Mouse (Mus musculus): ENCODE measurements around the gene Kars. TPM values are rescaled to one million over a fixed set of nuclear protein-coding genes. Genes with fewer than 3 reads are reported as not detected.

Kars gene
- polyA plus RNA-seq, 1 experiment from 2014 or later: 176 TPM

DNA sequence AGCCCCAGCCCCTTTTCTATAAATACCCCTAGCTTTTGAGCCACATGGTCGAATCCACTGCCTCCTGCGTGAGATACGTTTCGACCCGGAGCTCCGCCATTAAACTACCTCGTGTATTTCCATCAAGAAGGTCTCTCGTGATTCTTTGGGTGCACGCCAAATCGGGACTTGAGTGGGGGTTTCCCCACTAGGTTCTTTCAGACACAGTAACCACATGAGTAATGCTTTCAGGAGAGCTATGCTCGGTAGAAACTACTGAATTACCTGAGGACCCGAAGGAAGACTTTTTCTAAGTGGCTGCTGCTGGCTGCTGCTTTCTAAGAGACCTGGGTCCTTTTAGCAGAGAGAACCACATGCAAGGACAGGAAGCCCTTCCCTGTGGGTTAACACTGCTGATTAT is 37.0 kb downstream of the Kars start:
- 95% methylated on average over 12 of the region's 12 CpGs for WGBS (ENCODE audit: insufficient replicate concordance)
- no peak overlapping the region for H3K4me3 ChIP-seq (ENCODE audit: low read depth, low read length)
- no peaks in the 10 kb centered on the region for H3K27me3 ChIP-seq (ENCODE audit: control insufficient read depth, insufficient read depth, low read length)
- no peak for ATAC-seq (replicated peaks; ENCODE audit: insufficient number of reproducible peaks, low FRiP score, low TSS enrichment)
- no peaks in the 10 kb centered on the region for H3K9me3 ChIP-seq (replicated peaks; ENCODE audit: control insufficient read depth, low read length)
- H3K36me3 ChIP-seq (ENCODE audit: control insufficient read depth, insufficient read depth, low read length): peaks cover 15% of the 10 kb centered on the region
- no peak overlapping the region for H3K9ac ChIP-seq (ENCODE audit: low read depth, low read length)
- H3K4me1 ChIP-seq (ENCODE audit: control insufficient read depth, insufficient read depth, low read length): no peaks in the 10 kb centered on the region
- H3K27ac ChIP-seq (ENCODE audit: low read depth, low read length): no peak overlapping the region
- no peak overlapping the region for H3K4me2 ChIP-seq

DNA sequence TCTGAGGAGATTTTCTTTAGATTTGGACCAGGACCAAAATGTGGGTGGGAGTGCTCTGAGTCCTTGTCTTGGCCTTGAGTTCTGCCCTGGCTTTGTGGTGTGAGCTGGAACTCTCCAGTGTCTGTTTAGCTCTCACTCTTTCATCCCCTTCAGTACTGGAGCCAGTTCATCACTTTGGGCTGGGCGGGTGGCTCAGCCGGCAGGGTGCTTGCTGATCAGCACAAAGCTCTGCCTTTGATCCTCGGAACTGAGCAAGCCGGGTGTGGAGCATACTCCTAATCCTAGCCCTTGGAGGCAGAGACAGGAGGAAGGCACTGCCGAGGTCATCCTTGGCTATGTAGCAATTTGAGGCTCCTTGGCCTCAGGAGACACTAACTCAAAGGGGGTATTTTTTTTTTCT is 42.1 kb downstream of the Kars start:
- Histone ChIP-seq H3K4me1 (ENCODE audit: control insufficient read depth, insufficient read depth, low read length) (no peaks in the 10 kb centered on the region), H3K27ac (ENCODE audit: low read depth, low read length) (no peak overlapping the region), H3K9ac (ENCODE audit: low read depth, low read length) (no peak overlapping the region), H3K4me3 (ENCODE audit: low read depth, low read length) (no peak overlapping the region), H3K9me3 (replicated peaks; ENCODE audit: control insufficient read depth, low read length) (no peaks in the 10 kb centered on the region), H3K36me3 (ENCODE audit: control insufficient read depth, insufficient read depth, low read length) (peaks cover 5% of the 10 kb centered on the region), H3K4me2 (no peak overlapping the region), H3K27me3 (ENCODE audit: control insufficient read depth, insufficient read depth, low read length) (no peaks in the 10 kb centered on the region)
- 52% methylated on average over 5 of the region's 5 CpGs for WGBS (ENCODE audit: insufficient replicate concordance)
- ATAC-seq (replicated peaks; ENCODE audit: insufficient number of reproducible peaks, low FRiP score, low TSS enrichment): no peak

DNA sequence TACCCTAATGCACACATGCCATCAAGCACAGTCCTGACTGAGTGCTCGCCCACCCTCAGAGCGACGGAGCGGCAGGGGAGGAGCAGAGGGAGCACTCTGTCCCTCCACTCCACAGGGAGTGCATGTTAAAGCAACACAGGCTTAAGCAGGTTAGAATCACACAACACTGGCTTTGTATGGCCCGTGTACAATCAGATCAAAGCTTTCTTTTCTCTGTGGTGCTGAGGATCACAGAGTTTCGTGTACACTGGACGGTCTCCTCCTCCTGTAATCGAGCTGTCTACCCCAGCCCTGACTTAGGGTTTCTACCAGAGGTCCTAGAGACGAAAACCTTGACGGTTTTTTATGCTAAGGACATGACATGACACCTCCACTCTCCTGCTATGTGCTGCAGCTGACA is 42.6 kb downstream of the Kars start:
- H3K36me3 ChIP-seq (ENCODE audit: control insufficient read depth, insufficient read depth, low read length): peaks cover 4% of the 10 kb centered on the region
- no peak for ATAC-seq (replicated peaks; ENCODE audit: insufficient number of reproducible peaks, low FRiP score, low TSS enrichment)
- H3K4me1 ChIP-seq (ENCODE audit: control insufficient read depth, insufficient read depth, low read length): no peaks in the 10 kb centered on the region
- no peak overlapping the region for H3K4me3 ChIP-seq (ENCODE audit: low read depth, low read length)
- H3K9me3 ChIP-seq (replicated peaks; ENCODE audit: control insufficient read depth, low read length): no peaks in the 10 kb centered on the region
- 85% methylated on average over 10 of the region's 10 CpGs for WGBS (ENCODE audit: insufficient replicate concordance)
- no peak overlapping the region for H3K4me2 ChIP-seq
- no peak overlapping the region for H3K9ac ChIP-seq (ENCODE audit: low read depth, low read length)
- no peaks in the 10 kb centered on the region for H3K27me3 ChIP-seq (ENCODE audit: control insufficient read depth, insufficient read depth, low read length)
- no peak overlapping the region for H3K27ac ChIP-seq (ENCODE audit: low read depth, low read length)

DNA sequence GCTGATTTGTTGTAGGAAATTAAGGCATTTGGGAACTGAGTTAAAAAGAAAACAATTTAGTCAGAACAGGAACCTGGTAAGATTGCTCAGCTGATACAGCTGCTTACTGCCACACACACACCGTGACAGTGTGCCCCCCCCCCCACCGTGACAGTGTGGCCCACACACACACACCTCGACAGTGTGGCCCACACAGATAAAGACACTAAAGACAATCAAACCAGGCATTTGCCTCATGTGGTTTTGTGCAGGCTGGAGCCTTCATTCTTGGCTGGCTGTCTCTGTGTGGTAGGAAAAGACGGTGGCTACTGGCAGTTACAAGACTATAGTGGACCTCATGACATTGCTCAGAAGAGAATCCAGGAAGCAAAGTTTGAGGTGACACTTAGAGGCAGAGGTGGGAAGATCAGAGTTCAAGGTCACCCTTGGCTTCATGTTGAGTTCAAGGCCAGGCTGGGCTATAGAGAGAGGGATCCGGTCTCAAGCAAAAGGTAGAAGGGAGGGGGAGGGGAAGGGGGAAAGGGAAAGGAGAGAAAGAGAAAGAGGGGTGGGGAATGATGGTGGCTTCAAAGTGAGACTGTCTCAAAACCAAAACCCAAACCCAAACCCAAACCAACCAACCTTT is 43.8 kb downstream of the Kars start:
- WGBS (ENCODE audit: insufficient replicate concordance): 63% methylated on average over 5 of the region's 5 CpGs
- ATAC-seq (replicated peaks; ENCODE audit: insufficient number of reproducible peaks, low FRiP score, low TSS enrichment): no peak
- H3K9ac ChIP-seq (ENCODE audit: low read depth, low read length): no peak overlapping the region
- peaks cover 4% of the 10 kb centered on the region for H3K36me3 ChIP-seq (ENCODE audit: control insufficient read depth, insufficient read depth, low read length)
- no peak overlapping the region for H3K4me2 ChIP-seq
- no peaks in the 10 kb centered on the region for H3K27me3 ChIP-seq (ENCODE audit: control insufficient read depth, insufficient read depth, low read length)
- H3K9me3 ChIP-seq (replicated peaks; ENCODE audit: control insufficient read depth, low read length): no peaks in the 10 kb centered on the region
- H3K4me3 ChIP-seq (ENCODE audit: low read depth, low read length): no peak overlapping the region
- H3K4me1 ChIP-seq (ENCODE audit: control insufficient read depth, insufficient read depth, low read length): peaks cover 10% of the 10 kb centered on the region
- no peak overlapping the region for H3K27ac ChIP-seq (ENCODE audit: low read depth, low read length)

DNA sequence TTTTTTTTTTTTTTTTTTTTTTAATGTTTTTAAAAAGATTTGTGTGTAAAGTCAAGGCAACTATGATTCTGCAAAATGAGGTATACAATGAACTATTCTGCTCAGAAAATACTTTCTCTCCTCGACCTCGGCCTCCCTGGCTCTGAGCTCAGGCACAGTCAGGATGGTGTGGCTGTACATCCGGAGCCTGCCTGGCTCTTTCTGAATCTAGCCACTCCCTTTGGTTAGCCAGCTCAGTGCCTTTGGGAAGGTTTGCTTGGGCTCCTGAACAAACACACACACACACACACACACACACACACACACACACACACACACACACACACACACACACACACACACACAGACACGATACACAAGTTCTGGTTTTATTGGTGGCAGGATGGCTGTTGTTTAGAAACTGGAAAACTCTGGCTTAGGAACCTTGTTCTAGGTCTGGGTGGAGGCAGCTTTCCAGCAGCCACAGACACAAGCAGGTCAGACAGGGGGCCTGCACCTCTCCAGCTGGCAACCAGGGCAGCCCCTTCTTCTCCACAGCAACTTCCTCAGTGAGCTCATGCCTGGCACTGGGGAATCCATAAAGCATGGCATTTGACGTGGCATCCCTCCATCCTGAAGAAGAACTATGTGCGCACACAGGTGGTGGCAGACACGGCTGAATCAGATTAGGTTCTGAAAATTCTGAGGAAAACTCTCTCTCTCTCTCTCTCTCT is 46.1 kb downstream of the Kars start:
- WGBS (ENCODE audit: insufficient replicate concordance): 71% methylated on average over 7 of the region's 7 CpGs
- Histone ChIP-seq H3K4me1 (ENCODE audit: control insufficient read depth, insufficient read depth, low read length) (peaks cover 14% of the 10 kb centered on the region), H3K36me3 (ENCODE audit: control insufficient read depth, insufficient read depth, low read length) (no peaks in the 10 kb centered on the region; the same call in none of the 2 replicates), H3K9me3 (replicated peaks; ENCODE audit: control insufficient read depth, low read length) (no peaks in the 10 kb centered on the region), H3K4me3 (ENCODE audit: low read depth, low read length) (no peak overlapping the region), H3K27ac (ENCODE audit: low read depth, low read length) (no peak overlapping the region), H3K9ac (ENCODE audit: low read depth, low read length) (no peak overlapping the region), H3K4me2 (no peak overlapping the region), H3K27me3 (ENCODE audit: control insufficient read depth, insufficient read depth, low read length) (no peaks in the 10 kb centered on the region)
- no peak for ATAC-seq (replicated peaks; ENCODE audit: insufficient number of reproducible peaks, low FRiP score, low TSS enrichment)

DNA sequence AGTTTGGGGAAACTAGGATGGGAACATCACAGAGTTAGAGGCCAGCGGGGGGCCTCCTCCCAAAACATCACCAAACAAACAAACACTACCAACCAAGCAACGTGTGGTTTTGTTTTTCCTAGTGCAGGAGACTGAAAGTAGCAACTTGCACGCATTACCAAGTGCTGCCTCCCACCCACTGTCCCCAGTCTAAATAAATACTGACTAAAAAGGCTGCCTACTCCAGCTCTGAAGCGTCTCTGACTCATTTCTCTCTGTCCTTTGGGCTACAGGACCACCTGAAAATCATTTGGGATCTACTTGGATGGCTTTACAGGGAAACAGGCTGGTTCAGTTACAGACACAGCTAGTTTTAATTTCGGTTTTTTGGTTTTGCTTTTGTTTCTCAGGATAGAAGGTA is 46.8 kb downstream of the Kars start:
- 47% methylated on average over 5 of the region's 5 CpGs for WGBS (ENCODE audit: insufficient replicate concordance)
- Histone ChIP-seq H3K9ac (ENCODE audit: low read depth, low read length) (no peak overlapping the region), H3K9me3 (replicated peaks; ENCODE audit: control insufficient read depth, low read length) (no peaks in the 10 kb centered on the region), H3K27ac (ENCODE audit: low read depth, low read length) (no peak overlapping the region), H3K4me2 (no peak overlapping the region), H3K4me3 (ENCODE audit: low read depth, low read length) (no peak overlapping the region), H3K36me3 (ENCODE audit: control insufficient read depth, insufficient read depth, low read length) (no peaks in the 10 kb centered on the region; the same call in none of the 2 replicates), H3K27me3 (ENCODE audit: control insufficient read depth, insufficient read depth, low read length) (no peaks in the 10 kb centered on the region), H3K4me1 (ENCODE audit: control insufficient read depth, insufficient read depth, low read length) (peaks cover 14% of the 10 kb centered on the region)
- ATAC-seq (replicated peaks; ENCODE audit: insufficient number of reproducible peaks, low FRiP score, low TSS enrichment): no peak

DNA sequence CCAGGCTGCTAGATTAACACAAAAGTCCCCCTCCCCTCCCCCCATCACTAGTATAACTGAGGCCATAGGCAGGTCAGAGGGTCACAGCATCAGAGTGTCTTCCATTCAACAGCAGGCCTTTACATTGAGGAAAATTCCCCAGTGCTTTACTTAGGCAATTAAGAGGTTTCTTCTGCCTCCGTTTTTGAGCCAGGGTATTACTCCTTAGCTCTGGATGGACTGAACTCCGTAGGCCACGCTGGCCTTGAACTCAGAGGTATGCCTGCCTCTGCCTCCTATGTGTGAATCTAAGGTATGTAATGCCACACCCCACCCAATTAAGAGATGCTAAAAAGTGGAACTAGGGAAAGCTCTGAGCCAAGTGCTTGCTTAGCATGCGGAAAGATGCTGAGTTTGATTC is 47.6 kb downstream of the Kars start:
- H3K36me3 ChIP-seq (ENCODE audit: control insufficient read depth, insufficient read depth, low read length): no peaks in the 10 kb centered on the region; the same call in none of the 2 replicates
- no peak overlapping the region for H3K9ac ChIP-seq (ENCODE audit: low read depth, low read length)
- H3K9me3 ChIP-seq (replicated peaks; ENCODE audit: control insufficient read depth, low read length): no peaks in the 10 kb centered on the region
- H3K27ac ChIP-seq (ENCODE audit: low read depth, low read length): no peak overlapping the region
- no peak overlapping the region for H3K4me3 ChIP-seq (ENCODE audit: low read depth, low read length)
- H3K27me3 ChIP-seq (ENCODE audit: control insufficient read depth, insufficient read depth, low read length): no peaks in the 10 kb centered on the region
- H3K4me1 ChIP-seq (ENCODE audit: control insufficient read depth, insufficient read depth, low read length): peaks cover 14% of the 10 kb centered on the region
- ATAC-seq (replicated peaks; ENCODE audit: insufficient number of reproducible peaks, low FRiP score, low TSS enrichment): no peak
- 91% methylated on average over 4 of the region's 4 CpGs for WGBS (ENCODE audit: insufficient replicate concordance)
- no peak overlapping the region for H3K4me2 ChIP-seq

DNA sequence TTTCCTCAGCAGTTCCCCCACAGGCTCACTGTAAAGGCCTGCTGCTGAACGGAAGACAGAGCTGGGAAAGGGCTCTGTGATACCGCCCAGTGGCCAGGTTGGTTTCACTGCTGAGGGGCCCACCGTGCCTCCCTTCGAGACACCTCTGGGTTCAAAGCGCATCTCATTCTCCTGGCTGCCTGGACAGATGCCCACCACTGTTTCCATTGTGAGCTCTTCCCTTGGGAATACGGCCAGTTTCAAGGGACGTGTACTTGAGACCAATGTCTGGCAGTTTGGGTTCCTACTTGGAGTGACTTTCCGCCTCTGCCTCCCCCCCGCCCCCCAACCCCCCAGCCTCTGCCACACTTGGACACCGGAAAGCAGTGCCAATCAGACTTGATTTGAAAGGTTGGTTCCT is 48.0 kb downstream of the Kars start:
- no peak overlapping the region for H3K4me3 ChIP-seq (ENCODE audit: low read depth, low read length)
- no peaks in the 10 kb centered on the region for H3K27me3 ChIP-seq (ENCODE audit: control insufficient read depth, insufficient read depth, low read length)
- H3K9me3 ChIP-seq (replicated peaks; ENCODE audit: control insufficient read depth, low read length): no peaks in the 10 kb centered on the region
- ATAC-seq (replicated peaks; ENCODE audit: insufficient number of reproducible peaks, low FRiP score, low TSS enrichment): no peak
- no peak overlapping the region for H3K9ac ChIP-seq (ENCODE audit: low read depth, low read length)
- peaks cover 14% of the 10 kb centered on the region for H3K4me1 ChIP-seq (ENCODE audit: control insufficient read depth, insufficient read depth, low read length)
- H3K27ac ChIP-seq (ENCODE audit: low read depth, low read length): no peak overlapping the region
- 68% methylated on average over 10 of the region's 10 CpGs for WGBS (ENCODE audit: insufficient replicate concordance)
- no peak overlapping the region for H3K4me2 ChIP-seq
- H3K36me3 ChIP-seq (ENCODE audit: control insufficient read depth, insufficient read depth, low read length): no peaks in the 10 kb centered on the region; the same call in none of the 2 replicates

DNA sequence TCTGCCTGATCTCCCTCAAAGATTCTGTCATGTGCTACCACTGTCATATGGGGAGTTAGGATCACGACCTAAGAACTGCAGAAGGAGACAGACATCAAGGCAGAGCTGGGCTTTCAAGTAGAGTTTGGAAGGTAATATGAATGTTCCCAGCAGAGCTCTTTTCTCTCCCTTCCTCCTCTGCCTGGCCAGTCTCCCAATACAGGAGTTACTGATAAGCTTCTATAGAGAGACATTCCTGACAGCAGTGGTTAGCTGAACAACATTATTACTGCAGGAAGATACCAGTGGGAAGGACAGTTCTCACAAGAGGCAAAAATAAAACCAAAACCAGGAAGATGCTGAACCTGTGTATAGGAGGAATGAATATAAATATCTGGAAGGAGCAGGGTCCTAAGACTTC is 48.5 kb downstream of the Kars start:
- Histone ChIP-seq H3K4me1 (ENCODE audit: control insufficient read depth, insufficient read depth, low read length) (peaks cover 14% of the 10 kb centered on the region), H3K4me3 (ENCODE audit: low read depth, low read length) (no peak overlapping the region), H3K27ac (ENCODE audit: low read depth, low read length) (no peak overlapping the region), H3K4me2 (no peak overlapping the region), H3K9ac (ENCODE audit: low read depth, low read length) (no peak overlapping the region), H3K27me3 (ENCODE audit: control insufficient read depth, insufficient read depth, low read length) (no peaks in the 10 kb centered on the region), H3K9me3 (replicated peaks; ENCODE audit: control insufficient read depth, low read length) (no peaks in the 10 kb centered on the region), H3K36me3 (ENCODE audit: control insufficient read depth, insufficient read depth, low read length) (no peaks in the 10 kb centered on the region; the same call in 1 of the 2 replicates)
- 36% methylated on average over 1 of the region's 1 CpGs for WGBS (ENCODE audit: insufficient replicate concordance)
- no peak for ATAC-seq (replicated peaks; ENCODE audit: insufficient number of reproducible peaks, low FRiP score, low TSS enrichment)

Measured in heart, embryonic 11.5 days (tissue).